Mouse (Mus musculus) heart, embryonic 14.5 days (tissue): Measurements from ENCODE around the gene Foxl2. TPM values are rescaled to one million over a fixed set of nuclear protein-coding genes. Genes with fewer than 3 reads are reported as not detected.

Experiments
- polyA plus RNA-seq: library from polyadenylated mRNA; unstranded; fragments of >200 nt; fragmentation: Nextera tagmentation; extraction: Ambion mirVana; gene quantifications from 2 replicates; pipeline ENCODE4 v1.2.1, GENCODE M21; 2014

Gene Foxl2
- polyA plus RNA-seq, 1 experiment from 2014 or later: not detected

Other genes starting within 250 kb of the Foxl2 start
- gene Prr23a1, start 112.8 kb upstream of the Foxl2 start, polyA plus RNA-seq: not detected in 2 replicates
- gene Prr23a2, start 98.8 kb upstream of the Foxl2 start, polyA plus RNA-seq: not detected in 2 replicates
- not detected in 2 replicates for gene Prr23a3, start 90.5 kb upstream of the Foxl2 start, polyA plus RNA-seq
- gene 7420426K07Rik, start 52.2 kb upstream of the Foxl2 start, polyA plus RNA-seq: not detected in 2 replicates
- 32.3 and 32.5 TPM in 2 replicates for gene Faim, start 31.1 kb downstream of the Foxl2 start, polyA plus RNA-seq
- 0.12 and 0.18 TPM in 2 replicates for gene Gm1123, start 80.4 kb downstream of the Foxl2 start, polyA plus RNA-seq
- gene Pik3cb, start 185.3 kb downstream of the Foxl2 start, polyA plus RNA-seq: 1.5 and 2.1 TPM in 2 replicates